Mouse (Mus musculus): ENCODE data around the gene Maats1.

The Maats1 gene

DNA sequence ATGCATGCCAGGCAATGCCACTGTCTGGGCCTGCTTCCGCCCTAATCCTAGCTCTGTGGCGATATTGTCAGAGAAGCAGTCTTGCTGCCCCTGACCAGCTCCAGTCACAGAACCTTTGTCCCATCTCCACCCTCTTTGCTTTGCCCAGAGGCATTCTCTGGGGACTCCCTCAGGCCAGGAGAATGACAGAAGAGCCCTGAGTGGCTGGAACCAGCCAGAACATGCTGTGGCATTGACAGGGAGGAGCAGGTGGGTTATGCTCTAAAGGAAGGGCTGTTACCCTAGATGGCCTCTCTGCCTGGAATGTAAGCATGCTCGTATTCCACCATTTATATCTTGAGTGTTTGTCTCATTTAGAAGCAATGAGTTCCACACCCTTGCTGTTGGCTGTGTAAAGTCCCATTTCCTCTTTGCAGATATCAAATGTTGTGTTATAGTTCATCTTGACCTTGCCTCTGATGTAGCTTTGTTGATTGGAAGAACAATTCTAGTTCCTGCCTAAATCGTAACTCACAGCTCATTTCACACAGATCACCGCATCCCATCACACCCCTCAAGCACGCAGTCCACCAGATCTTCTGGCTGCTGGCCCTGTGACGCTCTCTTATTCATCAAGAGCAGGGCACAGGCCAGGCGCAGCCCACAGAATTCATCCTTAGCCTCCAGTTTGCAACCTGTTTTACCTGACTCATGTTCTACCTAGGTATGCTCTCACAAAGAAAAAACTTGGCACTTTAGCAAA lies 28.9 kb upstream of the Maats1 start:
- DNase-seq (ENCODE audit: extremely low read depth, insufficient read length, low spot score), result no peak

DNA sequence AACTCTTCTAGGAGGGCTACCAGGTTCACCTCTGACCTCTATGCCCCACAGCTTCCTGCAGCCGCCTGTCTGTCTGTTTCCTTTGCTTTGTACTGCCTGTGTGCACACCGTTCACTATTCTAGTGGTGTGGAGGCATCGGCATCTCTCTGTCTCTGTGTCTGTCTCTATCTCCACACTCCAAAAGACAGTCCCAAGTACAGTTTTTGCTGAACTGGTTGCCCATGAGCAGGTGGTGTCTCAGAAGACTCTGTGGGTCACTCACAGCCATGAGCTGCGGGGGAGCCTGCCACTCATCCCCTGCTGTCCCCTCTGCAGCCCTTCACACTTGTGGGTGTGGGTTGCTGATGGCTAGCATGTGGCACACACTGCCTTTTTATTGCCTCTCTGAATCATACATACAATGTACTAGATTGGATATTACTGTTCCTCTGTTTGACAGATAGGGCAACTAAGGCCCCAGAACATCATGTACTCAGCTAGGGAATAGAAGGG lies 28.1 kb upstream of the Maats1 start:
- DNase-seq (ENCODE audit: extremely low read depth, insufficient read length, low spot score), result no peak

DNA sequence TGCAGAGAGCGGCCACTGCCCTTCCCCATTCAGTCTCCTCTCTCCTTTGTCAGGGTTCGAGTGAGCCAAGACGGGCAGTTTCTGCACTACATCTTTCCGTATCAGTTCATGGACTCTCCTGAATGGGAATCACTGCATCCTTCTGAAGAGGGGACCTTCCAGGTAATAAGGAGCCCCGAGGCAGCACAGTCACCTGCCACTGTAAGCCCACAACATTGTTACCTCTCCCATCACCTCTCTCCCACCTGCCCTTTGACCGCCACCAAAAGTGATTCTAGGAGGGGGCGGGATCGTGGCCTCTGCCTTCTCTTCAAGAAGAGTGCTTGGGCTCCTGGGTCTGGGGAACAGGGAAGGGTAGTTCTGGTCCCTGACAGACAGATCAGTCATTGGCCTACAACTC lies 27.5 kb upstream of the Maats1 start:
- DNase-seq (ENCODE audit: extremely low read depth, insufficient read length, low spot score), result no peak

DNA sequence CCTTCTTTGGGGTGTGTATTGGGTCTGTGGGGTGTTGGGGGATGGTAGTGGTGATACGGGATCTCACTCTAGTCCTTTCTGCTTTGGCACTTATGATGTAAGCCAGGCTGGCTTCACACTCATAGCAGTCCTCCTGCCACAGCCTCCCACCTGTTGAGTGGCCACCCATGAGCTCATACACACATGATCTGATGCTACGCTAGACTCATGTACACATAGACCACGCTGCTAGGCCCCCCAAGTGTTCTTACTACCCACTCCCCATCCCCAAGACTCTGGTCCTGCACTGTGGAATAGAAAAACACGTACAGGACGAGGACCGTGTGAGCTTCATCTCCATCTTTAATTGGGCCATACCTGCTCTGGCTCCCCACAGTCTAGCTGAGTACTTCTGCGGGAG lies 27.1 kb upstream of the Maats1 start:
- no peak for DNase-seq (ENCODE audit: extremely low read depth, insufficient read length, low spot score)

DNA sequence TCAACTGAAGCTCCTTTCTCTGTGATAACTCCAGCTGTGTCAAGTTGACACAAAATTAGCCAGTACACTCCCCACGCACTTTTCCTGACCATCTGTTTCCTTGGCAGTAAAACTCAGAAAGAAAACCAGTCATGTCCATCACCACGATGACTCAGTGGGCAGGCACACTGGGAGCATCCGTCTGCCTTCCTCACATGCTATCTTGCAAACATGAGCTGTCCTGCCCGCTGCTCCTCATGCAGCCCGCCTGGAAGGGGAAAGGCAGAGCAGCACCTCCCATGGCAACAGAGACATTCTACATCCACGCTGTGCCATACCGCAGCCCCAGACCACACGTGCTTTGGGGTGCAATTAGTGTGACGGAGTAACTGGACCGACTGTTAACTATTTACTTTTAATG lies 26.4 kb upstream of the Maats1 start:
- DNase-seq (ENCODE audit: extremely low read depth, insufficient read length, low spot score), result peak; percentile 65

DNA sequence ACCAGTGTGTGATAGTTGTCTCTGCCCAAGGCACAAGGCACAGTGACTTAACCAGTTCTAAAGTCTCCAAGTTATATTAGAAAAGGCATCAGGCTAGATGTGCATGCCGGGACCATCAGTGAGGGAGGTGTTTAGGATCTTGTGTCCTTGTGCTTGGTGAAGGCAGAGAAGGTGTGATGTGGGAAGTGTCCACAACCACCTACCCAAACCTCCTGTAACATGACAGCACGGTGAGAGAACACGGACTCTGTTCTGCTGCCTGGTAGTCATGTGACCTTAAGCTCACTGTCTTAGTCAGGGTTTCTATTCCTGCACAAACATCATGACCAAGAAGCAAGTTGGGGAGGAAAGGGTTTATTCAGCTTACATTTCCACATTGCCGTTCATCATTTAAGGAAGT lies 24.3 kb upstream of the Maats1 start:
- DNase-seq (ENCODE audit: extremely low read depth, insufficient read length, low spot score), result no peak

DNA sequence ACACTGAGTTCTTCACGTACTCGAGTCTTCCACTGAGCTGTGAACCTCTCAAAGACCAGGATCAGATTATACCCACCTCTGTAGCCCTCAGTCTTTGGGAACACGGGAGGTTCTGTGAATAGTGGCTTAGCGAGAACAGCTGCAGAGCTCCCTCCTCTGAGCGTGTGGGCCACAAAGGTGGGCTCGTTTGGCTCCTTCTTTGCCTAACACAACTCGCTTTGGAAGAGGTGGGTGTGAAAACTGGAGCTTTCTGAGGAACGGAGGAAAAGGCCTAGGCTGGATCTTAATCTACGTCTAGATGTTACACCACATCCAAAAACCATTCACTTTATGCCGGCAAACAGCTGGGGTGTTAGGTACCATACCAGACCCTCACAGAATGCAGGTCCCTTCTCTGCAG lies 23.4 kb upstream of the Maats1 start:
- no peak for DNase-seq (ENCODE audit: extremely low read depth, insufficient read length, low spot score)

DNA sequence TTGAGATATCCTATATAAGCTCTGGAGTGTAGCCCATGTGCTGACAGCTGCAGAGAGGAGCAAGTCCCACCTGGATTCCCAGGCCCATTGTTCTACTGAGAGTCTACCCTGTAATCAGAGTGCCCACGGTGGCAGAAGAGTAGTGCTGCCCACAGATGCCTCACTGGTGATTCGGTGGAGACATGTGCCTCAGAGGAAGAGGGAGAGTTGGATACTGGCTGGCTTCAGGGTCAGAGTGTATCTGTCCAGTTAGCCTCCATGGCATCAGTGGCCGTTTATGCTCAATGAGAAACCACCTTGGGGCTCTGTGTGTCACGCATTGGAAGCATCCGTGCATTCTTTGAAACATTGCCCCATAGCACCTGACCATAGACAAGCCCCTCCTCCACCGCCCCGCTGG lies 21.7 kb upstream of the Maats1 start:
- no peak for DNase-seq (ENCODE audit: extremely low read depth, insufficient read length, low spot score)

DNA sequence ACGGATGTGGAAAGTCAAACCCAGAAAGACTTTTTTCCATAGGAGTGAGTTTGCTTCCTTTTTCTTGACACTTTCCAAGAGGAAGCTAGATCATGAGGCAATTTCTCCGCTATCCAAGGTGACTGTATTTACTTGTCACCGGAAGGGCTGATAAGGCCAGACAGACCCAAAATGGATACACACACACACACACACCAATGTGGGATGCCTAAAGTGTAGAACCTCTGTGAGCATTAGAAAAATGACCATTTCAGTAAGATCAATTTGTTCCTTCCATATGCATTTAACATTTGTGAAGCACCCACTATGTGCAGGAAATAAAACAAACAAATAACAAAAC lies 21.3 kb upstream of the Maats1 start:
- DNase-seq (ENCODE audit: extremely low read depth, insufficient read length, low spot score), result no peak

DNA sequence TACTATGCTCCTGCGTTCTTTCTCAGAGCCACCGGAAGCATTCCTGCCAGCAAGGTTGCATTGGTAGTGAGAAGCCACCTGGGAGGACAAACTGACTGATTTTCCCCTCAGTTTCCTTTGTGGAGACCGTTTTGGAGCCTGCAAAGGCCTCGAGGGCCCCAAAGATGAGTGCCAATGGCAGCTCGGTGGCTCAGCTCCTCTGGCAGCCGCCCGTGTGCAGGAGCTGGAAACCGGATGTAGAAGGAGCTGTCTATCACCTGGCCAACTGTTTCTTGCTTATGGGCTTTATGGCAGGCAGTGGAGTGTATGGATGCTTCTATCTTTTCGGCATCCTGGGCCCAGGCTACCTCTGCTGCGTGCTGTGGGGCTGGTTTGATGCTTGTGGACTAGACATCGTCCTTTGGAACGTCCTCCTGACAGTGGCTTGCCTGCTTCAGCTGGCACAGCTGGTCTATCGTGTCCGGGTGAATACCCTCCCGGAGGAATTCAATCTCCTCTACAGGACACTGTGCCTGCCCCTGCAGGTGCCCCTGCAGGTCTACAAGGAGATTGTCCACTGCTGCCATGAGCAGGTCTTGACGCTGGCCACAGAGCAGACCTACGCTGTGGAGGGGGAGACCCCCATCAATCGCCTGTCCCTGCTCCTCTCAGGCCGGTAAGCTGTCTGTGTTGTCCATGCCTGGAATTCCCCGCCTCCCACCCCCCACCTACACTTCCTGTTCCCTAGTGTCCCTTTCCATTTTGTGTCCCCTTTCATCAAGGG lies 20.7 kb upstream of the Maats1 start:
- no peak for DNase-seq (ENCODE audit: extremely low read depth, insufficient read length, low spot score)

DNA sequence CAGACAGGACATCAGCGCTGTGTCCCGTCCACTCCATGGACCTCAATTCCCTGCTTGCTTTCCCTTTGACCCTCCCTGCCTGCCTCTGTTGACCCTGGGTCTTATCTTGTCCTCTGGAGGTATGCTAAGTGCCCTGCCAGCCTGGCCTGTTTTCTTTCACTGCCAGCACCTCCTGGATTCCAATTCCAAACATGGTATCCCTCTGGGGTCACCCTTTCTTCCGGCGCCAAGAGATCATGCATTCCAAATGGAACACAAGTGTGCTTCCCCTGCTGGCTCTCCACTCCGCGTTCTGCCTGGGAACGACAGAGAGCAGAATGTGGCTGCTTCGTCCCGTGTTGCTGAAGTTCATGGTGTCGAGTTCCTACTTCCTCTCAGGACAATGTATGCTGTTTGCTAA lies 20.0 kb upstream of the Maats1 start, which contains the start of gene Popdc2:
Gene Popdc2 (plus strand): TSS at position 277 of the 400 bp plus-strand sequence.
- DNase-seq (ENCODE audit: extremely low read depth, insufficient read length, low spot score), result no peak

DNA sequence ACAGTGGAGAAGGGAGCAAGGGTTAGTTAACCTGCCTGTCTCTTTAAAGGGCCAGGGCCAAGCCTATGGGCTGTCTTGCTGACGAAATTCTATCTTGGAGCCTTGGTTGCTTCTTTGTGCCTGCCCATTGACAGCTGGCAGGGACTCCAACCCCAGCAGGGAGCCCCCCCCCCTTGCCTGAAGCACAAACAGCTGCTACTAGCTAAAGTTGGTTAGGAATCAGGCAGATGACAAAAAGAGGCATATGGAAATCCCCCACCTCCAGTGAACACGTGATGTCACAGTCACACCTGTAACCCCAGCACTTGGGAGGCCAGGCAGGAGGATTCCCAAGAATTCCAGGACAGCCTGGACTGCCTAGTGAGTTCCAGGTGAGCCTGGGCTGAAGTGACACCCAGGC lies 18.4 kb upstream of the Maats1 start:
- DNase-seq (ENCODE audit: extremely low read depth, insufficient read length, low spot score), result no peak

DNA sequence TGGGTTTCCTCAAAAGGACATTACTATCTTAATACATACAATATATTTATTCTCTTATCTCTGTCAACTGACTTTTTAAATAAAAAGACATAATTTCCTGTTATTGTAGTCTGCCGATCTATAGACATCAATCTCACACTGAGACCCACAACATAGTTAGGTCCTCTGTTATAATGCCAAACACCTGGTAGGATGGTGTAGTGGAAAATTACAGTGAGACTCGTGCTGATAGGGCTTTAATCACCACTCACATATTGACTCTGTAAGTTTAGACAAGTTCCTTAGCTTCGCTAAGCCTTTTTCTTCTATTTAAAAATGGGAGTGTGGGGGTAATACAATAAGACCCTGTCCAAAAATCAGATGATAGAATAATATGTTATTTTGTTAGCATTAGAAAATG lies 17.9 kb upstream of the Maats1 start:
- DNase-seq (ENCODE audit: extremely low read depth, insufficient read length, low spot score), result no peak

DNA sequence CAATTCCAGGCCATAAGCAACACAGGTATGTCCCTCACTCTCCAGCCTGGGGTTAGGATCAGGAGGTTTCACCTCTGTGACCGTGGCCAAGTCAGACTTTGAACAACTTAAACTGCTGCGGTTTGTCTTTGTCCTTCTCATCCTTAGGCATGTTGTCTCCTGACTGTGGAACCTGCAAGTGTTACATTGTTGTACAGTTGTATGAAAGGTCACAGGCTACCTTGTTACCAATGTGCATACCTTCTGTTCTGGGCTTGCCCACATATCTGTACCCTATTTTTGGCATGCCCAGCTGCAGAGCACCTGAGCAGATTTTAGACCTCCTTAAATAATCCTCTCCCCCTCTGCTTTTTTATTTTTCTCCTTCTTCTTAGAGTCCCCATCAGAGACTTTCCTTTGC lies 17.3 kb upstream of the Maats1 start:
- no peak for DNase-seq (ENCODE audit: extremely low read depth, insufficient read length, low spot score)

DNA sequence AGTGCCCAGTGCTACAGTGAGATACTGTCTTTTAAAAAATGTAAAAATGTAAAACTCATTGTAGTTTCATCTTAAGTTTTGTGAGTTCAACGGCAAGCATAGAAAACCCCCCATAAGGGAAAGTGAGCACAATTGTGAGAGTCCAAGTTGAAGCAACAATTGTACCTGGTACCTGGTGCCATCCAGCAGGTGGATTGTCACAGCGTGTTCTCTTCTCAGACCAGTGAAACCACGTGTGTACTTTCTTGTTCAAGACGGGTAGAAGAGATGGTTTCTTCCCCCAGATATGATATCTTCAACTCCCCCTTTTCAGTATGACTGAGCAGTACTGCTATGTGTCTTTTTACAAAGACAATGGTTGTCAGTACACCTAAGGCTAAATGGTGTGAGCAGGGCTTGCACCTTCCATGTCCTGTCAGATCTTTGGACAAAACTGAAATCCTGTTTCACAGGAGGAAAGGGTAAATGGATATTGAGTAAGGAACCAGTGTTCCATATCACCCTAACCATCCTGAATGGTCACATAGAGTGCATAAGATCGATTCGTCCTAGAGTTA lies 16.4 kb upstream of the Maats1 start:
- no peak for DNase-seq (ENCODE audit: extremely low read depth, insufficient read length, low spot score)

DNA sequence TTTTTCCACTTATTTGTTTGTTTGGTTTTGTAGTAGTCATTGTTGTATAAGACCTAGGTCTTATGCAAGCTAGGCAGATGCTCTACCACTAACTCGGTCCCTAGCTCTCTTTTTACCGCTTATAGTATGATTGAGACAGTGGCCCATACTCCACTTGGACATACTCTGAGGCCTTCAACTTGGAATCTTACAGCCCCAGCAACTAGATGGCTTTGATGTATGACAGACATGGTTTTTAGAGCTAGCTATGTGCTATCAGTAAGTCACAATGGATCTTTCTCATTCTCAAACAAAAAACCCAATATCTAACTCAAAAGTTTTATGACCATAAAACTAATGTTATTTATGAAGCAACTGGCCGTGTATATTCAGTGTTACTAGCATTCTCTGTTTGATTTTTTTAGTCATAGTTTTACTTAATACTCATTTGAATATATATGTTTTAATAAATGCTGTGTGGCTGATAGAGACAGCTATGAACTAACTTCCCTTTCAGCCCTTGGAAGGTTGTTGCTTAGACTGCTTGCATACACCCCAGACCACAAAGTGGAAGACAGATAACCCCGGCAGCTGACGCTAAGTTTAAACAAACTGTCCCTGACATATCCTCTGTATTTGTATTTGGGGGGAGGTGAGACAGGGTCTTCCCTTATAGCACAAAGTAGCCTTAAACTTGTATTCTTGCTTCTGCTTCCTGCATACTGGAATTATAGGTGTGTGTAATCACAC lies 12.4 kb upstream of the Maats1 start:
- no peak for DNase-seq (ENCODE audit: extremely low read depth, insufficient read length, low spot score)

DNA sequence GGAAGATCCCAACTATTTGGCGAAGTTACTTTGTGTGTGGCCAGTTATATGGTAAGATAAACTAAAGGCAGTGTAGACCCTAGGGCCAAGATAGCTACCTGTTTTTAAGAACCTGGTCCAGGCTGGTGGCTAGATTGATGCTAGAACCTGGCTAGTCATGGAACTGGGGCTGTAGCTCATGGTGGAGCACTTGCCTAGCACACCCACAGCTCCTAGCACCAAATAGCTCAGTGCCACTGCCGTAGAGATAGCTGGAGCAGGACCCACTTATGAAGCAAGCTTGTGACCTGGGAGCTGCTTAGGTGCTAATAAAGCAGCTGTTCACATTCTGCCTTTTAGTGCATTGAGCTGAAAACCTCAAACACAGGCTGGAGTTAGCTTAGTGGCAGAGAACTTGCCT lies 11.7 kb upstream of the Maats1 start:
- DNase-seq (ENCODE audit: extremely low read depth, insufficient read length, low spot score), result no peak

DNA sequence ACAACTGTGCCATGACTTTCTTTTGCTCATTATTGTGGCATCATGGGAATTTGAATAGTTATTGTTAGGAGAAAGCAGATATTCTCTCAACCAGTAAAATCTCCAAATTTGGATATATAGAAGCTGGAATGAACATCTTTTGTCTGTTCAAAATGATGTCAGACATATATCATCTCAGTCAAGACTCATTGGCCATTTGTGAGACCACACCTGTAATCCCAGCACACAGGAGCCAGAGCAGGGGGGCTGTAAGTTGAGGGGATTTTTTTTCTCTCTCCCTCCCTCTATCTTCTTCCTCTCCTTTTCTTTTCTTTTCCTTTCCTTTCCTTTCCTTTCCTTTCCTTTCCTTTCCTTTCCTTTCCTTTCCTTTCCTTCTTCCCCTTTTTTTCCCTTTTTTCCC lies 10.9 kb upstream of the Maats1 start:
- no peak for DNase-seq (ENCODE audit: extremely low read depth, insufficient read length, low spot score)

DNA sequence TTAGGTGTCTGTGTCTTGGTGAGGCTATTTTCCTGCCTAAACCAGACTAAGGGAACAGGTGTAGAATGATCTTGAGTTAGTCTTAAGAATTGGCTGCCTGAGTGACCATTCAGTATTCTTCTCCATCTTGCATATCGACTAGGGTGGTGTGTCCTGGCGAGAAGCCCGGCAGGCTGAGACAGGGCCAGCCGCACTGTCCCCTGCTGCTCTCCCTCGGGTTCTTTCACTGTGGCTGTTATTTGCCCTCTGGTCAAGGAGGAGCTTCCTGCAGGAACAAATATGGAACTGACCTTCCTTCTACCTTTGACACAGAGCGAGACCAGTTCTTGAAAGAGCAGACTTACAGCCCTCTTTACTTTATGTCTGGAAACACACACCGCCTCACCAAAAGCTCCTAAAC lies 10.1 kb upstream of the Maats1 start:
- no peak for DNase-seq (ENCODE audit: extremely low read depth, insufficient read length, low spot score)

DNA sequence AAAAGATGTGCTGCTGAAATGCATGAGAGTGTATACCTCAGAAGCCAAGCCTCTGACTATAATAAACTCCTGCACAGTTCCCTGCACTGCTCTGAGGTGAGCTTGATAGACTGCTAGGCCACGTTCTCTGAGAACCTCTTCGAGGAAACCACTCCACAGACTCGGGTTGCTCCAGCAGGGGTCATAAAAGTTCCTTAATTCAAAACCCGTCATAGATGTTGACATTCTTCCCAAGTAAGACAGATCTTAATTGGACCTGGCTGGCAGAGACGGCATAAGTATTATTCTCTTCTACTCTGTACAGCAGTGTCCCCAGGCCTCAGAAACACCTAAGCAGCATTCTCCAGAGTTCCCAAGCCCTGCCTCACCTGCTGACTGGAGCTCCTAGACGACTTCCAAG lies 9.0 kb upstream of the Maats1 start:
- DNase-seq (ENCODE audit: extremely low read depth, insufficient read length, low spot score), result no peak

DNA sequence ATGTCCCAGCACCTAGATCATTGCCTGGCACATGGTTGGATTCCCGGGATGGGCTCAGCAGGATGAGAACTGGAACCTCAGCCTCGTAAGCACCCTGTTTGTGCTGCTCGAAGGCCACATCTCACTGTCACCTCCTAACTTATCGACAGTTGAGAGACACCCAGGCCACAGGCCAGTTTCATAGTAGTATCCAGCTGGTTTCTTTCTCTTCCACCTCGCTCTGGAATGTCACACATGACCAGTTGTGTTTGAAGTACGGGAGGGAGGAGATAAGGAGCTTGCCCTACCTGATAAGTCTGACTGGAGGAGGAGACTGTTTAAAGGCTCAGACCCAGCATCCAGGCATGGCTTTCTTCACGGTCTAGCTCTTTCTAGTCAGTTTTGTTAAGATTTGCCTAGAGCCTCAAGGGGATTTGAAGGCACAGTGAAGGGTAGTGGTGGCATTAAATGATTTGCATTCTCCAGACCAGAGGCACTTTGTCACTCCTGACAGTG lies 8.5 kb upstream of the Maats1 start:
- DNase-seq (ENCODE audit: extremely low read depth, insufficient read length, low spot score), result no peak
